Mouse (Mus musculus) embryonic facial prominence, embryonic 10.5 days (tissue): ENCODE measurements around the gene Gpm6a. TPM values are rescaled to one million over a fixed set of nuclear protein-coding genes. Genes with fewer than 3 reads are reported as not detected.
A peak's percentile ranks its signal among the peaks of the same experiment; 100 is the strongest.
"Not testable (repeated sequence)": the region's sequence is repeated elsewhere in the genome, so short reads cannot be mapped to it uniquely, and the experiment has no call there.

ENCODE experiments used
- DNase-seq: peaks from one replicate; pipeline ENCODE4 v3.0.0-alpha.2; 2017; ENCODE audit warnings: low spot score
- H3K27ac ChIP-seq: fragments of 300-500 bp; sonication (generic); replicated peaks from 2 replicates; pipeline ENCODE4 v1.5.1; 2016; ENCODE audit warnings: mild to moderate bottlenecking
- H3K27me3 ChIP-seq: fragments of 300-500 bp; sonication (generic); replicated peaks from 2 replicates; pipeline ENCODE4 v1.6.1; 2016; ENCODE audit warnings: low read depth, mild to moderate bottlenecking; ENCODE audit not compliant: poor library complexity, severe bottlenecking
- H3K36me3 ChIP-seq: fragments of 300-500 bp; sonication (generic); replicated peaks from 2 replicates; pipeline ENCODE4 v1.6.1; 2016; ENCODE audit warnings: mild to moderate bottlenecking, moderate library complexity
- H3K4me1 ChIP-seq: fragments of 300-500 bp; sonication (generic); 2 replicates; pipeline ENCODE4 v1.6.1; 2016
- H3K4me3 ChIP-seq: fragments of 300-500 bp; sonication (generic); 2 replicates; pipeline ENCODE4 v1.5.1; 2016; ENCODE audit warnings: mild to moderate bottlenecking, moderate library complexity
- H3K9me3 ChIP-seq: fragments of 300-500 bp; sonication (generic); 2 replicates; pipeline ENCODE4 v1.6.1; 2016; ENCODE audit warnings: mild to moderate bottlenecking
- WGBS: fragments of 180-500 bp; shearing (Covaris S2); methylation state at CpG from one replicate; pipeline ENCODE4 v1.1.7; 2016; 5-methylcytosine and 5-hydroxymethylcytosine counted together
- polyA plus RNA-seq: library from polyadenylated mRNA; unstranded; fragments of >200 nt; fragmentation: Nextera tagmentation; extraction: Ambion mirVana; gene quantifications from 2 replicates; pipeline ENCODE4 v1.2.1, GENCODE M21; 2016

The Gpm6a gene
- polyA plus RNA-seq, 1 experiment from 2014 or later, result 15.7 TPM

DNA sequence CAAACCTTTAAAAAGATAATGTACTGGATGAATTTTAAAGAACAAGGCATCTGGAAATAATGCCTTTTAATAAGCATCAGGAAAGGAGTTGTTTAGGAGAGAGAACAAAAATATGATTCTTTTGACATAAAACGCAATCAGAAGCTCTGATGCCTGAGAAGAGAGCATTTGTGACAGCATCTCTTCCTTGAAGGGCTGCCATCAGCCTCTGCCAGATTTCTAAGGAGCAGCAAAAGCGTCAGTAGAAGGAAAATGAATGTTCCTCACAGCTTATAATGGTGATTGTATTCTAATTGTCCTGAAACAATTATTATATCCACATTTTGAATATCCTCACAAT is 72.0 kb downstream of the Gpm6a start:
- Histone ChIP-seq H3K4me1 (no peaks in the 10 kb centered on the region), H3K4me3 (no peak overlapping the region), H3K36me3 (no peaks in the 10 kb centered on the region), H3K27me3 (no peaks in the 10 kb centered on the region), H3K9me3 (no peaks in the 10 kb centered on the region), H3K27ac (no peak overlapping the region)
- DNase-seq, result no peak
- 71% methylated on average over 2 of the region's 2 CpGs for WGBS

DNA sequence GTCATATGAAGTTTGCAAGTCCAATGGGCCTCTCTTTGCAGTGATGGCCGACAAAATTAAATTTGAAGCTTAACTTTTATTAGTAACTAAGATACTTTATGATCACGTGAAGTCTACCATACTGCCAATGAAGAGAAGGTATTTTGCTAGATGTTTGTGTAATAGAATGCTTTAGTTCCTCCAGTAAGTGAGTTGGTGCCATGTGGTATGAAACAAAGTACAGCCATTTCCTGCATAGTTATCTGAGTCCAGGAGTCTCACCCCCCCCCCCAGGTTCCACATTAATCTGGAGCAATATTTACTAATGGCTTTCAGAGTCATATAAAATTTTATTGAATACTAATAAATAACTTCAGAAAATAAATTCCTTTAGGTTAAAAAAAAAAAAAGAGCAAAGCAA is 73.7 kb downstream of the Gpm6a start:
- Histone ChIP-seq H3K36me3 (no peaks in the 10 kb centered on the region), H3K9me3 (no peaks in the 10 kb centered on the region), H3K4me3 (no peak overlapping the region), H3K27me3 (no peaks in the 10 kb centered on the region), H3K27ac (no peak overlapping the region), H3K4me1 (no peaks in the 10 kb centered on the region)
- WGBS, result 94% methylated on average over 2 of the region's 2 CpGs
- DNase-seq, result no peak

DNA sequence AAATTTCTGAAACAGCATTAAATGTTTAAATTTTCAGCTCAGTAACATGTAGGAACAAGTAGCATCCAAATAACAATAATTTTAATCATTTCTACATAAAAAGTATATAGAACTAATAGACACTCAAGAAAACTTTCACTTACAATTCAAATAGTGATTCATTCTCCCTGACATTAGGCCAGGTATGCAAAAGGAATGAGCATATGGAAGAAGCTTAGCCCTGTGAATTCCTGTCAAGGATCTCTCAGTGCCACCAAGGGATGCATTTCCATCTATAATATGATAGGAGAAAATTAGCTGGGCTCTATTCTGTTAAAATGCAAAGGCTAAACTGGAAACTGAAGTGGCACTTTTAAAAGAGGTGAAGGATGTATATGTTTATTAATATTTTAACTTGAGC is 76.5 kb downstream of the Gpm6a start:
- Histone ChIP-seq H3K9me3 (no peaks in the 10 kb centered on the region), H3K4me3 (no peak overlapping the region), H3K4me1 (peaks cover 3% of the 10 kb centered on the region; the same call in 1 of the 2 replicates), H3K27ac (no peak overlapping the region), H3K27me3 (no peaks in the 10 kb centered on the region), H3K36me3 (no peaks in the 10 kb centered on the region)
- no peak for DNase-seq

DNA sequence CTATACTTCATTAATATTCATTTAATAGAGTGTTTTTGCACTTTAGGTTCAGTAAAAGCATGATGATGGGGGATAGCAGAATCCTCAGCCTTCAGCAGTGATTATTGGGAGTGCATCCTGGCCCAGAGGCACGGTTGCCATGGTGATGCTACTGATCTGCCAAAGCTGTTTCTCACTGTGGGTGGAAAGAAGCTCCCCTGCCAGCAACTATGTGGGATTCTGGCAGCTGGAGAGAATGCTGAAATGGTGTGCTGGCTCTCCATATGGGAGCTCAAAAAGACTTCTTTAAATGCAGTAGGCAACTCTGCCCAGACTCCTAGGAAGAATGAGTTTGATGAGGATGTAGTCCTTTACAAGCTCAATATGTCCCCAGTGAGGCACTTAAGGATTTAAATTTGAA is 79.7 kb downstream of the Gpm6a start:
- 2% methylated on average over 1 of the region's 1 CpGs for WGBS
- H3K36me3 ChIP-seq, result no peaks in the 10 kb centered on the region
- no peak overlapping the region for H3K4me3 ChIP-seq
- peak; percentile 37 for DNase-seq
- H3K9me3 ChIP-seq, result no peaks in the 10 kb centered on the region
- peaks cover 3% of the 10 kb centered on the region; the same call in 1 of the 2 replicates for H3K4me1 ChIP-seq
- H3K27ac ChIP-seq, result no peak overlapping the region
- H3K27me3 ChIP-seq, result no peaks in the 10 kb centered on the region

DNA sequence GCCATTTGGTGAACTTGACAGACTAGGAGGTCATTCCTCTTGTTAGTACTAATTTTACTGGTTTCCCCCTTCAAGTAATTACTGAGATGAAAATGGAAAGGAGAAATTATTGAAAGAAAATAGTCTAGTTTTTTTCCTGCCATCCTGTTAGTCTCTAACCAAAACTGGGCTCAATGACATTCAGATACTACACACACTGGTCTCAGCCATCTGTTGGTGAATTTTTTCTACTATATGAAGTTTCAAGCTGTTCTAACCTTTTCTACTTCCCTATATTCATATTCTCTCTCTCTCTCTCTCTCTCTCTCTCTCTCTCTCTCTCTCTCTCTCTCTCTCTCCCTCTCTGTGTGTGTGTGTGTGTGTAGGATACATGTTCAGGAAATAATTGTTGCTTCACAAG is 80.8 kb downstream of the Gpm6a start:
- H3K27me3 ChIP-seq, result no peaks in the 10 kb centered on the region
- peaks cover 3% of the 10 kb centered on the region; the same call in 1 of the 2 replicates for H3K4me1 ChIP-seq
- H3K27ac ChIP-seq, result no peak overlapping the region
- no peak for DNase-seq
- H3K4me3 ChIP-seq, result no peak overlapping the region
- H3K9me3 ChIP-seq, result no peaks in the 10 kb centered on the region
- H3K36me3 ChIP-seq, result no peaks in the 10 kb centered on the region

DNA sequence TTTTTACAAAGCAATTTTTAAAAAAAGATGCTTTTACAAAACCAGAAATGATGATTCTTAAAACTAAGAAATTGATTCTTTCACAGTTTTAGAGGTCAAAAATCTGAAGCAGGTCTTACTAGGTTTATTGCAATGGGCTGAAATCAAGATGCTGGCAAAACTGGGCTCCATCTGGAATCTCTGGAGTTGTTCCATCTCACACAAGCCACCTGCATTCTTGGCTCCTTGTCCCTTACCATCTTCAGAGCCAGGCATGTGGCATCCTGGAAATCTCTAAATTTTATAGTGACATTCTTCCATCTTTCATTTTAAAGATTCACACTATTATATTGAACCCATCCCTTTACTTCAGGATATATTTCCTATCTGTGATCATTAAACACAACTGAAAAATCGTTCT is 88.3 kb downstream of the Gpm6a start:
- DNase-seq, result no peak
- H3K9me3 ChIP-seq, result no peaks in the 10 kb centered on the region
- no peak overlapping the region for H3K27ac ChIP-seq
- WGBS, result 66% methylated on average over 1 of the region's 1 CpGs
- H3K36me3 ChIP-seq, result no peaks in the 10 kb centered on the region
- no peak overlapping the region for H3K4me3 ChIP-seq
- H3K27me3 ChIP-seq, result no peaks in the 10 kb centered on the region
- no peaks in the 10 kb centered on the region for H3K4me1 ChIP-seq

DNA sequence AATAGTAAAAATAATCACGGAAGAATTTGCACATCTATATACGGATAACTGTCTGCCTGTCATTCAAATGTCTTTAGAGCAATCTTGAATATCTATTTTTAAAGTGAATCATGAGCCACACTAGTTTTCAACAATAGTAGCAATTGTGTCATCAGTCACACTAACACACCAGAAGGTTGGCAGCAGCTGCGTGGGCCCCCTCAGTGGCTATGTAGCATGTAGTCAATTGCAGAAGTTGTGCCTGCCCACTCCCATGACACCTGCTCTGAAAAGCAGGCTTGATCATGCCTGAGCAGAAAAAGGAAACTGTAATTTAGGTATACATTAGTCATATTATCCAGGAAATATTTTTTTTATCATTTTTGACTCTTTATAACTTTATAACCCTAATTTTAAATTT is 93.8 kb downstream of the Gpm6a start:
- H3K27ac ChIP-seq, result no peak overlapping the region
- WGBS, result 89% methylated on average over 3 of the region's 3 CpGs

DNA sequence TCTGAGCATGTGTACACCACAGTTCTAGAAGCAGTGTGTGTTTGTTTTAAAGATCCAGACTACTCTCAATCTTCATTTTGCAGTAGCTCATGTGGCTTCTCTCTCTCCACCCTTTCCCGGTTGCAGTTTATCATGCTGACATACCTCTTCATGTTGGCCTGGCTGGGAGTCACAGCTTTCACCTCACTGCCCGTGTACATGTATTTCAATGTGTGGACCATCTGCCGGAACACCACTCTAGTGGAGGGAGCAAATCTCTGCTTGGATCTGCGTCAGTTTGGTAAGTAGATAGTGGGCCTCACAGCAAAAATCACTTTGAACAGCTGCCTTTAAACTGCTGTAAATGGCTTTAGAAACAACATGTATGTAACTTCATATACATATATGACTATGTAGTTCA is 95.3 kb downstream of the Gpm6a start:
- 89% methylated on average over 4 of the region's 4 CpGs for WGBS
- no peak for DNase-seq
- Histone ChIP-seq H3K4me3 (no peak overlapping the region), H3K9me3 (no peaks in the 10 kb centered on the region), H3K4me1 (no peaks in the 10 kb centered on the region), H3K27me3 (no peaks in the 10 kb centered on the region), H3K36me3 (no peaks in the 10 kb centered on the region), H3K27ac (no peak overlapping the region)

More for the DNA sequence above, 93.8 kb downstream of the Gpm6a start:
- no peaks in the 10 kb centered on the region for H3K27me3 ChIP-seq
- H3K36me3 ChIP-seq, result no peaks in the 10 kb centered on the region
- DNase-seq, result no peak
- no peak overlapping the region for H3K4me3 ChIP-seq
- H3K9me3 ChIP-seq, result no peaks in the 10 kb centered on the region
- H3K4me1 ChIP-seq, result no peaks in the 10 kb centered on the region

DNA sequence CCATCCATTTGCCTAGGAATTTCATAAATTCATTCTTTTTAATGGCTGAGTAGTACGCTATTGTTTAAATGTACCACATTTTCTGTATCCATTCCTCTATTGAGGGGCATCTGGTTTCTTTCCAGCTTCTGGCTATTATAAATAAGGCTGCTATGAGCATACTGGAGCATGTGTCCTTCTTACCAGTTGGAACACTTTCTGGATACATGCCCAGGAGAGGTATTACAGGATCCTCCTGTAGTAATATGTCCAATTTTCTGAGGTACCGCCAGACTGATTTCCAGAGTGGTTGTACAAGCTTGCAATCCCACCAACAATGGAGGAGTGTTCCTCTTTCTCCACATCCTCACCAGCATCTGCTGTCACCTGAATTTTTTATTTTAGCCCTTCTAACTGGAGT is 114.2 kb downstream of the Gpm6a start:
- H3K4me1 ChIP-seq, DNase-seq, H3K9me3 ChIP-seq, H3K36me3 ChIP-seq, H3K4me3 ChIP-seq, H3K27ac ChIP-seq, H3K27me3 ChIP-seq: not testable (repeated sequence)
- 98% methylated on average over 2 of the region's 2 CpGs for WGBS

DNA sequence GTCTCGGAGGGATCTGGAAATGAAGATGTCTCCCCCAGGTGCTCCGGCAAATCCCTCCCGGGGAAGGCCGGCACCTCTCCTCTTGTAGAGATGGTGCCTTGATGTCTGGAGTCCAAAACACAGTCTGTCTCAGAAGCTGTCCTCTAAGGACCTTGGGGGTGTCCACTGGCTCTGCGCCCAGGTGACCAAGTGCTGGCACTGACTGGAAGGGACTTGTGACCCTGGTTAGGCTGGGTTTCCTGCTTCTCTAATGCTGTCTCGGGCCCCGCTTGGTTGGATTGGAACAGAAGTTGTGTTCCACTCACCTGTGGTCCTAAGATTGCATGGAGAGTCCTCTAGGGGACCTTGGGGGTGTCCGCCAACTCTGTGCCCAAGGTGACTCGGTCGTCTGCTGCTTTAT is 118.8 kb downstream of the Gpm6a start:
- WGBS, result 94% methylated on average over 10 of the region's 10 CpGs

DNA sequence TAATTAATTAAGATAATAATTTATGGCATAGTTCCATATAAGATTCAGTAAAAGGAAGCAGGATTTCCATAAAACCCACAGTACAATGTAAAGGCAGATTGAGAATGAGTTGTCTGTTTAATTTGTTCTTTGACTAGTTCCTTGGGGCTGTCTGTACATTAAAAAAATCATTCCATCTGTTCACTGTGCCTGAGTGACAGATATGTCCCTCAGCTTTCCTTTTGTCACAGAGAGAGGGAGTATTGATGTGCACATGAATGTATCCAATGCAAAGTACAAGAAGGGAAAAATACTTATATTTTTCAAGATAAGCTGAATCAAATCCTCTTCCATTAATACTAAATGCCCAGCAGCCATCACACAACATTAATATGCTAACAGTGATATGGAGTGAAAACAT is 147.6 kb downstream of the Gpm6a start:
- no peak for DNase-seq
- no peak overlapping the region for H3K27ac ChIP-seq
- H3K4me1 ChIP-seq, result no peaks in the 10 kb centered on the region
- no peaks in the 10 kb centered on the region for H3K27me3 ChIP-seq
- H3K36me3 ChIP-seq, result no peaks in the 10 kb centered on the region
- H3K9me3 ChIP-seq, result no peaks in the 10 kb centered on the region
- H3K4me3 ChIP-seq, result no peak overlapping the region

More for the DNA sequence above, 118.8 kb downstream of the Gpm6a start:
- H3K4me3 ChIP-seq, result no peak overlapping the region
- H3K4me1 ChIP-seq, result no peaks in the 10 kb centered on the region
- H3K9me3 ChIP-seq, result no peaks in the 10 kb centered on the region
- H3K27ac ChIP-seq, result no peak overlapping the region
- no peaks in the 10 kb centered on the region for H3K27me3 ChIP-seq
- no peaks in the 10 kb centered on the region for H3K36me3 ChIP-seq
- no peak for DNase-seq

DNA sequence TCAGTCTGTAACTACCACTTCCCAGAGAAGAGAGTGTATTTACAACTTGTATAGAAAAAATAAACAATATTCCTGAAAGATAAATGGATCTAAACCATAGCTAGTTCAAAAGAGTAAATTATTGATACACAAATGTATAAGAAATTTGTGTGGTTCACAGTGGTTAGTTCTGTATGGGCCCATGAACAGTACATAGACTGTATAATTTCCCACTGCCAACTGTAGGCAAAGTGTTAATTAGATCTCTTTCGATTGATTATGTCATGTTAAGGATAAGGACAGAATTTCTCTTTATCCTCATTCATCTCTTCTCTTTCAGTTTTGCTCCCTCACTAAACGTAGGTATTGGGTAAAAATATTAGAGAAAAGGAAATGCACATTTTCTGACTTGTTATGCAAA is 148.4 kb downstream of the Gpm6a start:
- H3K9me3 ChIP-seq, result no peaks in the 10 kb centered on the region
- 82% methylated on average over 2 of the region's 2 CpGs for WGBS
- no peaks in the 10 kb centered on the region for H3K4me1 ChIP-seq
- H3K27me3 ChIP-seq, result no peaks in the 10 kb centered on the region
- H3K27ac ChIP-seq, result no peak overlapping the region
- no peaks in the 10 kb centered on the region for H3K36me3 ChIP-seq
- DNase-seq, result no peak
- H3K4me3 ChIP-seq, result no peak overlapping the region

DNA sequence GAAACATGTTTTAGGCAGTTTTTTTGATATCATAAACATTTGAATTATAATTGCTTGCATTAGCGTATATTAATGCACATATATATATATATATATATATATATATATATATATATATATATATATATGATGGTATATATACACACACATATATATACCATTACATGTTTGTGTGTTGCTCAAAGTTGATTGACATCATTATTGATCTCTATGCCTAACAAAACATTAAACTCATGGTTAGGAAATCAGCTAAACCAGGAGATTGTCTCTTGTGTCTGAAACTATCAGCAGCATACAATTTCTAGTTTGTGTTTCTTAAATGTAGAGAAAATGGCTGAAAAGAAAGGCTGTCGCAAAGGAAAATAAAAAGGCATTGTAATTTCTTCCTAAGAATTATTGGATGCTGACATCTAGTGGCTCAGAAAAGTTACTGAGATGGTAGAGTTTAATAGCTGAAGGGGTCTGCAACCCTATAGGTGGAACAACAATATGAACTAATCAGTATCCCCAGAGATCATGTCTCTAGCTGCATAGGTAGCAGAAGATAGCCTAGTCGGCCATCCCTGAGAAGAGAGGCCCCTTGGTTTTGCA is 149.3 kb downstream of the Gpm6a start:
- H3K9me3 ChIP-seq, result no peaks in the 10 kb centered on the region
- DNase-seq, result no peak

More for the DNA sequence above, 149.3 kb downstream of the Gpm6a start:
- Histone ChIP-seq H3K4me3 (no peak overlapping the region), H3K36me3 (no peaks in the 10 kb centered on the region), H3K27me3 (no peaks in the 10 kb centered on the region), H3K4me1 (no peaks in the 10 kb centered on the region), H3K27ac (no peak overlapping the region)
- 60% methylated on average over 3 of the region's 3 CpGs for WGBS
